Mouse (Mus musculus) lung, adult 2 months (tissue): ENCODE measurements around the gene Mrps18a. TPM values are rescaled to one million over a fixed set of nuclear protein-coding genes. Genes with fewer than 3 reads are reported as not detected.

Experiments
- DNase-seq: peaks from one replicate; pipeline ENCODE4 v3.0.0; 2022
- H3K4me1 ChIP-seq: fragments of 200-500 bp; 2 replicates; pipeline ENCODE4 v1.6.1; 2011; ENCODE audit warnings: low read length; ENCODE audit not compliant: control insufficient read depth, insufficient read depth
- H3K4me3 ChIP-seq: fragments of 200-500 bp; replicated peaks from 2 replicates; pipeline ENCODE3; 2011; ENCODE audit warnings: low read depth, mild to moderate bottlenecking, control low read depth, low read length; ENCODE audit errors: extremely low read depth
- CTCF ChIP-seq: fragments of 200-500 bp; IDR thresholded peaks from 2 replicates; pipeline ENCODE4 v1.5.1; 2011; ENCODE audit warnings: mild to moderate bottlenecking, low read length, control low read depth; ENCODE audit not compliant: insufficient read depth
- POLR2A ChIP-seq: fragments of 200-500 bp; IDR thresholded peaks from 2 replicates; pipeline ENCODE4 v1.6.1; 2011; ENCODE audit warnings: low read depth, mild to moderate bottlenecking, control low read depth, low read length, borderline replicate concordance; ENCODE audit errors: extremely low read depth
- WGBS: fragments of 180-500 bp; shearing (Covaris S2); methylation state at CpG from one replicate; pipeline ENCODE4 v1.1.7; 2018; 5-methylcytosine and 5-hydroxymethylcytosine counted together
- polyA plus RNA-seq: library from polyadenylated mRNA; depleted of rRNA; stranded (reverse); fragments of >200 nt; gene quantifications from 2 replicates; pipeline ENCODE4 v1.2.3, GENCODE M21; 2012

The Mrps18a gene
- polyA plus RNA-seq, 1 experiment: 44.9 TPM

DNA sequence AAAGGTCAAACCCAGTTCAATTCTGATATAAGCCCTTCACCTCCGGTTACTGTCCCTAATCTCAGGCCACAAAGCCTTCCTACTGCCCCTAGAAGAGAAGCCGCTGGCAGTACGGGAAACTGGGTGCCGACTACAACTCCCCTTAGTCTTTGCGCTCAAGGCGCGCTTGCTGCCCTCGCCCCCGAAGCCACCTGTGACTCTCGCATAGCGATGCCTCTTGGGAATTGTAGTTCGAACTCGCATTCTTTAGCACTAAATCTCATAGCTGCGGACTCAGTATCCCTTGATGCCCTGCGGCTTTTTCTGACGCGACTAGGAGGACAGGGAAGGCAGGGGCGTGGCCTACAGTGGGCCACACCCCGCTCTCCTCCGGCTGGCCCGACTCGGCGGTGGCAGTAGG, 49.9 kb downstream of the Mrps18a start, which contains the start of gene Gtpbp2:
TSS of gene Gtpbp2 (plus strand) at position 347 of the 400 bp plus-strand sequence.
- peaks cover 4% of the 10 kb centered on the region; the same call in 1 of the 2 replicates for H3K4me1 ChIP-seq
- TF ChIP-seq CTCF: no peak
- TF ChIP-seq POLR2A: peak; percentile 62; the same call in 1 of the 2 replicates
- peak within 1 kb of the TSS; percentile 90 for H3K4me3 ChIP-seq
- under 1% methylated on average over 23 of the region's 23 CpGs for WGBS
- DNase-seq: peak; percentile 93

DNA sequence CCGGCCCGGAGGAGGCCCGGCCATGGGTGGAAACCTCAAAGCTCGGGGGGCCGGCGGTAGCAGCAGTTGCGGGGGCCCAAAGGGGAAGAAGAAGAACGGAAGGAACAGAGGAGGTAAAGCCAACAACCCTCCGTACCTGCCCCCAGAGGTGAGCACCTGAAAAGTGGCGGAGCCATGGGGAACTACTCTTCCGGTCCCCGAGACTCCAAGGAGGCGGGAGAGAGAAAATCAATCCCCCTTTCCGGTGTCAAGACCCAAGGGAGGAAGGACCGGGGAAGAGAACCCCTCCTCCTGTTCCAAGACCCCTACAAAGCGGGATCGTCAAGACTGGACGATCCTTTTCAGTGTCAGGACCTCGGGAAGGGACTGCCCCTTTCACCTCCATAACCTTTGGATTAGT, 50.4 kb downstream of the Mrps18a start:
- Histone ChIP-seq H3K4me3 (peak overlapping the region; percentile 90), H3K4me1 (peaks cover 4% of the 10 kb centered on the region; the same call in 1 of the 2 replicates)
- TF ChIP-seq POLR2A (no peak), CTCF (no peak)
- no peak for DNase-seq
- WGBS: 0% methylated on average over 16 of the region's 19 CpGs

DNA sequence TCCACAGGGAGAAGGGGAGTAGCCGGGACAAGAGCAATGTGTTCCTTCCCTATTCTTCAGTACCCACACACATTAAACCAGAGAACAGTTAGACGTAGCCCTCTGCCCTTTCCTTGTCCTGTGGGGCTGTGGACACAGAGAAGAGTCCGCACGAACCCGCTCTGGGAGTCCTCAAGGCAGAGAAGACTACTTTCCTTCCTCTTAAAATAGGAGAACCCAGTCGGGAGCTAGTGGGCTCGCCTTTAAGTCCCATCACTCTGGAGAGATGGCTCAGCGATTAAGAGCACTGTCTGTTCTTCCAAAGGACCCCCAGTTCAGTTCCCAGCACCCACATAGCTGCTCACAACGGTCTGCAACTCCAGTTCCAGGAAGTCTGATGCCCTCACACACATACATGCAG, 50.9 kb downstream of the Mrps18a start:
- TF ChIP-seq POLR2A (no peak), CTCF (no peak)
- Histone ChIP-seq H3K4me3 (peak overlapping the region; percentile 90), H3K4me1 (peaks cover 4% of the 10 kb centered on the region; the same call in 1 of the 2 replicates)
- no peak for DNase-seq
- 32% methylated on average over 9 of the region's 9 CpGs for whole genome bisulfite sequencing

DNA sequence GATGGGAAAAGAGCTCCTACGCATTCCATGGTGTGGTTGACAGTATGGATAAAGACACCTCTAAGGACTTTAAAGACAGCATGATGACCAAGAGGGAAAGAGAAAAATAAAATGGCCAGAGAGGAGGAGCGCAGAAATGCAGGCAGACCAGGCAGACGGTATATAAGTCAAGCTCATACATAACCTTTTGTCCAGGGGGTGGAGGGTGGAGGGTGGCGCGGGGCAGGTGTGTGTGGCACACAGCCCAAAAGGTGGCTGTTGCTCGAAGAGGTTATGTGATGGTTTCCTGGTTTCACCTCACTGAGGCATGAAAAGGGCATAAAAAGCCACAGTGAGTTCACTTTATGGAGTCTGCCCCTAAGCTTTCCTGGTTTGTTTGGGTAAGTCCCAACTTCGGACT, 51.8 kb downstream of the Mrps18a start:
- H3K4me3 ChIP-seq: peak overlapping the region; percentile 57
- DNase-seq: no peak
- TF ChIP-seq POLR2A (no peak), CTCF (no peak)
- 55% methylated on average over 7 of the region's 7 CpGs for WGBS
- H3K4me1 ChIP-seq: peaks cover 4% of the 10 kb centered on the region; the same call in 1 of the 2 replicates

DNA sequence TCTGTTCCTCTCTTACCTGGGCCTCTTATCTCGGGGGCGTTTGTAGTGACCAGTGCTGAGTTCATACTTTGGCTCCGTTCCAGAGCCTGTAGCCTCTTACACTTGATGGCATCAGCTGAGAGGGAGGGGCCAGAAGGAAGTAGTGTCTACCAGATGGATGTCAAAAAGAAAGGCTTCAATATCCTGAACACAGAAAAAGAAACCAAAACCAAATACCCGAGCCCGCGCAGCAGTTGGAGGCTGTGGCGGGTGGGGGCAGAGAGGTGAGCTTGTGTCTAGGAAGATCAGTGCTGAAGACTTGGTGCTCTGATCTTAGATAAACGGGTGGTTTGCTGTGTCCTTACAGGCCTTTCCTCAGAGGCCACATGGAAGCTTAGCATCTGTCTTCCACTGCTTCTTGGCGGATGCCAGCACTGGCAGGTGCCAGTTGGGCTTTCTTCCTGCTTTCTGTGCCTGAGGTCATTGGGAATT, 52.2 kb downstream of the Mrps18a start:
- Histone ChIP-seq H3K4me1 (peaks cover 4% of the 10 kb centered on the region; the same call in 1 of the 2 replicates), H3K4me3 (peak overlapping the region; percentile 57)
- DNase-seq: peak; percentile 45
- no peak for TF ChIP-seq CTCF
- TF ChIP-seq POLR2A: no peak
- WGBS: 14% methylated on average over 9 of the region's 9 CpGs

DNA sequence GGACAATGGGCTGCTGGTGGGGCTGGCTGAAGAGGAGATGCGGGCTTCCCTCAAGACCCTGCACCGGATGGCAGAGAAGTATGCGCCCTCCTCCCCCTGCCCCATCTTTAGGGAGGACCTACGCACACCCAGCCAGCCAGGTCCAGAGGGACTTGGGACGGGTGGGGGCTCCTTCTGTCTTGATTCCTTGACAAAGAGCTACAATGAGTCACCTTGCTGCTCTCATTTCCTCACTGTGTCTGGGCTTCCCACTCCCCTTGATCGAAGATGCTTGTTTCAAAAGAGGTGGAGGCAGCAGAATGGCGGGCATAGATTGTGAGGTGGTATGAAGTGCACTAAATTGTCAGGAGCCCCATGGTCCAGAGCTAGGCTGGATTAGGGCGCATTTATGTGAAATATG, 53.5 kb downstream of the Mrps18a start:
- DNase-seq: no peak
- Histone ChIP-seq H3K4me3 (no peak overlapping the region), H3K4me1 (peaks cover 4% of the 10 kb centered on the region; the same call in 1 of the 2 replicates)
- TF ChIP-seq CTCF (no peak), POLR2A (no peak)
- 92% methylated on average over 8 of the region's 8 CpGs for WGBS

DNA sequence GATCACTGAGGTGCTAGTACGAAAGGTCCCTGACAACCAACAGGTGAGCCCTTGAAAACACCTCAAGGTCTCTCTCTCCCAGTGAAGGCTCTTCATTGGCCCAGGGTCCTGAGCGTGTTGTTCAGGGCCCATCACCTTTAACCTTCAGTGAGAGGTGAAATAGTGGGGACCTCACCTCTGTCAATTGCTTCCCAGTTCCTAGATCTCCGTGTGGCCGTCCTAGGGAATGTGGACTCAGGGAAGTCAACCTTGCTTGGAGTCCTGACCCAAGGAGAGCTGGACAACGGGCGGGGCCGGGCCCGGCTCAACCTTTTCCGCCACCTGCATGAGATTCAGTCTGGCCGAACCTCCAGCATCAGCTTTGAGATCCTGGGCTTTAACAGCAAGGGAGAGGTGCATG, 54.0 kb downstream of the Mrps18a start:
- WGBS: 90% methylated on average over 10 of the region's 10 CpGs
- no peak for TF ChIP-seq CTCF
- no peak for TF ChIP-seq POLR2A
- no peak overlapping the region for H3K4me3 ChIP-seq
- peaks cover under 1% of the 10 kb centered on the region; the same call in 1 of the 2 replicates for H3K4me1 ChIP-seq
- no peak for DNase-seq

DNA sequence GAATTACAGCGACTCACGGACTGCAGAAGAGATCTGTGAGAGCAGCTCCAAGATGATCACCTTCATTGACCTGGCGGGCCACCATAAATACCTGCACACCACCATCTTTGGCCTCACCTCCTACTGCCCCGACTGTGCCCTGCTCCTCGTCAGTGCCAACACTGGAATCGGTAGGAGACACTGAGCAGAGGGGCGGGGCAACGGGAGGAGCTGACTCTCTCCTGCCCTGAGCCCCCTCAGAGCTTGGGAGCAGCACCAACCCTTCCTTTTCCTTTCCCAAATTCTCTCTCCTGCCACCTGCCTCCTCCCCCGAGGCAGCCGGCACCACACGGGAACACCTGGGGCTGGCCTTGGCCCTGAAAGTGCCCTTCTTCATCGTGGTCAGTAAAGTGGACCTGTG, 54.7 kb downstream of the Mrps18a start:
- 84% methylated on average over 12 of the region's 12 CpGs for WGBS
- no peaks in the 10 kb centered on the region for H3K4me1 ChIP-seq
- TF ChIP-seq CTCF: no peak
- TF ChIP-seq POLR2A: no peak
- no peak overlapping the region for H3K4me3 ChIP-seq
- DNase-seq: no peak

DNA sequence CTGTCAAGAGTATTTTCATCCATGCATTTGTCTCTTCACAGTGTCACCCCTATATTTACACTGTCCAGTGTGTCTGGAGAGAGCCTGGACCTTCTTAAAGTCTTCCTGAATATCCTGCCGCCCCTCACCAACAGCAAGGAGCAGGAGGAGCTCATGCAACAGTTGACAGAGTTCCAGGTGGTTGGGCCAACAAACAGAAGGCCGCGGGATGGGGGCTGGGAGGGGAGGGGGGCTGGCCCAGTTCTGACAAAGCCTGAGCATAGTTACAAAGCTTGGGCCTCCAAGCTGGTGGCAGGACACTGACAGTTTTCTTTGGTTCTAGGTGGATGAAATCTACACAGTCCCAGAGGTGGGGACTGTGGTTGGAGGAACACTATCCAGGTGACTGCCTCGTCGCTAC, 55.5 kb downstream of the Mrps18a start:
- Histone ChIP-seq H3K4me3 (no peak overlapping the region), H3K4me1 (no peaks in the 10 kb centered on the region)
- no peak for TF ChIP-seq CTCF
- TF ChIP-seq POLR2A: no peak
- DNase-seq: no peak
- 58% methylated on average over 5 of the region's 5 CpGs for WGBS

DNA sequence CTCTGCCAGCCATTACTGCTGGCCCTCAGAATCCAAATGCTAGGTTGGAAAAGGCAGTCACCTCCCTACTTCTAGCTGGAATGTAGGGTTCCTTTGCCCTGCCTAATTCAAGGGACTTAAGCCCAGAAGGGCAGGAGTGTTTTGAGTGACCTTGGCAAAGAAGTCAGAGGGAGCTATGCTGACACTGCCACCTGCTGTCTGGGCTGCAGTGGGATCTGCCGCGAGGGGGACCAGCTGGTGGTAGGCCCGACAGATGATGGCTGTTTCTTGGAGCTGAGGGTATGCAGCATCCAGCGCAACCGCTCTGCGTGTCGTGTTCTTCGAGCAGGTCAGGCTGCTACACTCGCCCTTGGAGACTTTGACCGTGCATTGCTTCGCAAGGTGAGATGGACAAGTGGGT, 56.2 kb downstream of the Mrps18a start:
- DNase-seq: no peak
- TF ChIP-seq CTCF (0 out of 2 replicates have a peak, but pooled peaks have one; percentile 15), POLR2A (no peak)
- WGBS: 86% methylated on average over 11 of the region's 11 CpGs
- no peaks in the 10 kb centered on the region for H3K4me1 ChIP-seq
- no peak overlapping the region for H3K4me3 ChIP-seq
